Mouse (Mus musculus) right cerebral cortex, postnatal 4 days (tissue): Measurements from ENCODE around the gene Gm19935.

Experiments
- DNase-seq: peaks from one replicate; pipeline ENCODE4 v3.0.0-alpha.2; 2022

The Gm19935 gene

GRCm38 (mm10) chr8:90817293-90817692 lies at the start of gene Gm19935:
Gene Gm19935 (minus strand): TSS chr8:90817393.
- DNase-seq: no peak

GRCm38 (mm10) chr8:90862038-90862437 lies 44.8 kb upstream of the Gm19935 start:
- DNase-seq: peak; percentile 22

GRCm38 (mm10) chr8:90861266-90861944 lies 44.2 kb upstream of the Gm19935 start:
- DNase-seq: peak; percentile 57

- DNase-seq: no peak
These were observed 40.9 kb upstream of the Gm19935 start for GRCm38 (mm10) chr8:90858071-90858470.

- DNase-seq: no peak
These were observed 39.8 kb upstream of the Gm19935 start for GRCm38 (mm10) chr8:90856952-90857351.

- DNase-seq: no peak
These were observed 39.0 kb upstream of the Gm19935 start for GRCm38 (mm10) chr8:90856171-90856570.

- peak; percentile 23 for DNase-seq
These were observed 37.5 kb upstream of the Gm19935 start for GRCm38 (mm10) chr8:90854671-90855161.

GRCm38 (mm10) chr8:90853971-90854670 lies 36.9 kb upstream of the Gm19935 start:
- DNase-seq: no peak

GRCm38 (mm10) chr8:90851544-90851943 lies 34.4 kb upstream of the Gm19935 start:
- no peak for DNase-seq

- peak; percentile 41 for DNase-seq
These were observed 32.4 kb upstream of the Gm19935 start for GRCm38 (mm10) chr8:90849462-90850050.

GRCm38 (mm10) chr8:90847980-90848379 lies 30.8 kb upstream of the Gm19935 start:
- no peak for DNase-seq

GRCm38 (mm10) chr8:90844179-90844967 lies 27.2 kb upstream of the Gm19935 start:
- no peak for DNase-seq

GRCm38 (mm10) chr8:90843127-90843526 lies 25.9 kb upstream of the Gm19935 start:
- no peak for DNase-seq

GRCm38 (mm10) chr8:90841321-90841720 lies 24.1 kb upstream of the Gm19935 start:
- DNase-seq: no peak

GRCm38 (mm10) chr8:90839725-90840714 lies 22.8 kb upstream of the Gm19935 start:
- DNase-seq: no peak

- DNase-seq: no peak
These were observed 20.2 kb upstream of the Gm19935 start for GRCm38 (mm10) chr8:90837440-90837839.

- no peak for DNase-seq
These were observed 17.1 kb upstream of the Gm19935 start for GRCm38 (mm10) chr8:90834321-90834672.

- no peak for DNase-seq
These were observed 16.6 kb upstream of the Gm19935 start for GRCm38 (mm10) chr8:90833628-90834320.

- no peak for DNase-seq
These were observed 15.5 kb upstream of the Gm19935 start for GRCm38 (mm10) chr8:90832576-90833289.

- DNase-seq: no peak
These were observed 13.8 kb upstream of the Gm19935 start for GRCm38 (mm10) chr8:90830980-90831379.

- no peak for DNase-seq
These were observed 12.6 kb upstream of the Gm19935 start for GRCm38 (mm10) chr8:90829825-90830224.
